Mouse (Mus musculus) liver, embryonic 14.5 days (tissue): ENCODE data around the gene Glb1l. TPM values are rescaled to one million over a fixed set of nuclear protein-coding genes. Genes with fewer than 3 reads are reported as not detected.
"Not testable (repeated sequence)": the region's sequence is repeated elsewhere in the genome, so short reads cannot be mapped to it uniquely, and the experiment has no call there.

Experiments
- ATAC-seq: fragments of 200-750 bp; cut with Nextera tagmentation; 2 replicates; pipeline ENCODE4 v1.8.0; 2017; ENCODE audit warnings: moderate number of reproducible peaks, mild to moderate bottlenecking, moderate library complexity; ENCODE audit not compliant: insufficient read depth
- DNase-seq, 3 experiments: peaks; one replicate each; pipeline ENCODE4 v3.0.0-alpha.2; 2012 to 2013; ENCODE audit warnings: low read depth in 3 of 3, low spot score in 3 of 3
- H3K27ac ChIP-seq: fragments of 300-500 bp; sonication (generic); 2 replicates; pipeline ENCODE4 v1.5.1; 2014; ENCODE audit warnings: moderate library complexity, mild to moderate bottlenecking, control low read depth, inconsistent platforms
- H3K27me3 ChIP-seq: fragments of 300-500 bp; sonication (generic); 2 replicates; pipeline ENCODE4 v1.6.1; 2014; ENCODE audit warnings: mild to moderate bottlenecking, low read length, moderate library complexity; ENCODE audit not compliant: control insufficient read depth, insufficient read depth
- H3K36me3 ChIP-seq: fragments of 300-500 bp; sonication (generic); replicated peaks from 2 replicates; pipeline ENCODE4 v1.6.1; 2014; ENCODE audit warnings: low read depth; ENCODE audit not compliant: control insufficient read depth, insufficient read depth
- H3K4me1 ChIP-seq, 2 experiments: fragments of 200-500 bp in 1 of 2; fragments of 300-500 bp in 1 of 2; sonication (generic) in 1 of 2; replicated peaks; 2 replicates each; pipeline ENCODE4 v1.6.1; 2012 to 2014; ENCODE audit warnings: antibody characterized with exemption in 1 of 2, inconsistent platforms in 1 of 2, low read length in 1 of 2; ENCODE audit not compliant: control insufficient read depth in 2 of 2, insufficient read depth in 2 of 2
- H3K4me2 ChIP-seq: fragments of 300-500 bp; sonication (generic); 2 replicates; pipeline ENCODE4 v1.6.1; 2014; ENCODE audit warnings: low read depth, mild to moderate bottlenecking, control low read depth, moderate library complexity
- H3K4me3 ChIP-seq, 2 experiments: fragments of 200-500 bp in 1 of 2; fragments of 300-500 bp in 1 of 2; sonication (generic) in 1 of 2; 2 replicates each; pipeline ENCODE4 v1.5.1; 2012 to 2014; ENCODE audit warnings: low read depth in 2 of 2, low read length in 2 of 2, mild to moderate bottlenecking in 2 of 2, control low read depth in 1 of 2, inconsistent platforms in 1 of 2, moderate library complexity in 1 of 2; ENCODE audit not compliant: insufficient read depth in 1 of 2
- H3K9ac ChIP-seq: fragments of 300-500 bp; sonication (generic); replicated peaks from 2 replicates; pipeline ENCODE4 v1.6.1; 2014; ENCODE audit warnings: mild to moderate bottlenecking, control low read depth, moderate library complexity
- H3K9me3 ChIP-seq: fragments of 300-500 bp; sonication (generic); 2 replicates; pipeline ENCODE4 v1.6.1; 2016; ENCODE audit warnings: low read length, mixed read lengths; ENCODE audit not compliant: control insufficient read depth
- CTCF ChIP-seq: IDR thresholded peaks from 2 replicates; pipeline ENCODE4 v1.5.1; 2016; ENCODE audit warnings: antibody characterized with exemption, low read depth, control low read depth
- EP300 ChIP-seq: IDR thresholded peaks from 2 replicates; pipeline ENCODE4 v1.6.1; 2016; ENCODE audit warnings: antibody characterized with exemption, low read depth
- WGBS: fragments of 180-500 bp; shearing (Covaris S2); extraction: QIAGEN DNeasy Blood & Tissue Kit; methylation state at CpG from one replicate; pipeline ENCODE4 v1.1.7; 2014; ENCODE audit not compliant: insufficient replicate concordance; 5-methylcytosine and 5-hydroxymethylcytosine counted together
- polyA plus RNA-seq, 2 experiments: library from polyadenylated mRNA; depleted of rRNA in 1 of 2; stranded (reverse) in 1 of 2; unstranded in 1 of 2; fragments of >200 nt; fragmentation: Nextera tagmentation in 1 of 2; extraction: Ambion mirVana in 1 of 2; gene quantifications; 2 replicates each; pipeline versions ENCODE4 v1.2.1 to v1.2.3; 2012 to 2014

Gene Glb1l
- polyA plus RNA-seq, 2 experiments, result 3.2 to 4.9 TPM

DNA sequence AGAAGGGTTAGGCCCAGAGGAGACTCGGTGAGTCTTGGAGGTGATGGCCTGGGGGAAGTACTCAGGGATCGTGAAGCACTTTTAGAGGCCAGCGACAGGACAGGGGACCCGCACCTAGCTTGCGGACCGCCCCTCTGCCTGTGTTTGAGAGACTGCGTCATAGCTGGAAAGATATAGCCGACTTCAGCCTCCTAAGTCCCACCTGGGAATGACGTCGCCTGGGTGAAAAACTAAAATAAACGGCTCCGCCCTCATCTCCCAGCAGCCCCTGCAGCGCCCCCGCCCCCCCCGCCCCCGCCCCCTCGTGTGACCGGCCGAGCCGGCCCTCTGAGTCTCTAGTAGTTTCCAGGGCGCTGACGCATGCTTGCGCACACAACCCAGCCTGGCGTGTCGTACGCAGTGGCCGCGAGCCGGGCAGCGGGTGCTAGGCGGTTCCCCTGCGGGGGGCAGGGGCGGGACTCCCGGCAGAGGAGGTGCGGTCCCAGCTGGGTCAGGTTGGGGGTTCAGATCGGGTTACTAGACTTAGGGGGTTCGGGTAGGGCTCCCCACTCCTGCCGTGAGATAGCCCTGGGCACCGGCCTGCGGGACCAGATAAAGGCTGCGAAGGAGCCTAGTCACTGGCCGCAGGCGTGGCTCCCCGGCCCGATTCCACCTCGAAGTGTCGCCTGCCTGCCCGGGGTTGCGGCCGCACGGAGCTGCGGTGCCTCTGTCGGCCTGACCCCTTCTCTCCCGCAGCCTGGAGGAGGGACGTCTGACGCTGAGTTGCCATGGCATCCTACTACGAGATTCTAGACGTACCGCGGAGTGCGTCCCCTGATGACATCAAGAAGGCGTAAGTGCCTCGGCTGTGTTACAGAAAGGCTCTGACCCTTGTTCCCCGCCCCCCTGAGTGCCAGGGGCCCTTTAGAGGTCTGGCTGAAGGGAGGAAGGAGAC, 25.8 kb upstream of the Glb1l start, which contains the start of gene Dnajb2:
TSS of gene Dnajb2 (plus strand) at position 290 of the 934 bp plus-strand sequence.
- no peaks in the 10 kb centered on the region for H3K27me3 ChIP-seq
- H3K4me1 ChIP-seq, result peaks cover 24 to 41% of the 10 kb centered on the region in 2 experiments
- no peaks in the 10 kb centered on the region for H3K36me3 ChIP-seq
- ATAC-seq, result peak; percentile 95
- H3K4me3 ChIP-seq, result peak within 1 kb of the TSS; percentile 60 to 72
- peak; percentile 89 for TF ChIP-seq EP300
- TF ChIP-seq CTCF, result peak; percentile 28; the same call in 1 of the 2 replicates
- H3K9me3 ChIP-seq, result no peaks in the 10 kb centered on the region
- H3K4me2 ChIP-seq, result peak within 1 kb of the TSS; percentile 83
- H3K27ac ChIP-seq, result peak within 1 kb of the TSS; percentile 96
- H3K9ac ChIP-seq, result peak within 1 kb of the TSS; percentile 72
- peak; percentile 89 to 91 (median 91) for DNase-seq
- under 1% methylated on average over 64 of the region's 64 CpGs for WGBS

DNA sequence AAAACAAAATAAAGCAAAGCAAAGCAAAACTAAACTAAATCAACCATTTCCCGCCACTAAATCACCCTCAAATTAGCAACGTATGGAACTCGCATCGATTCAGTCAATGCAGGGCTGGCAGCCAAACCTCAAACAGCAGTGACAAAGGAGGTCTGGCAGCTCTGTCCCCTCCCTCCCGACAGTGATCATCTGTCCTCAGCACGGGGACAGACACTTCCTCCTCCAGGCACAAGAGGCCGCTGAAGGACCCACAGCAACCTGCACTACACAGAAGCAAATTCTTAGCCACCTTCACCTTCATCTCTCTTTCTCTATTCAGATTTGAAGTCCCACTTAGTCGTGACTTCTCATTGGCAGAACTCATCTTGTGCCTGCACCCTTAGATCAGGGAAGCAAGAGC, 24.0 kb upstream of the Glb1l start:
- DNase-seq, result peak in 2 of 3 experiments; percentile 61 to 64
- peak overlapping the region; percentile 83 for H3K4me2 ChIP-seq

GRCm38 (mm10) chr1:75232489-75232888, 21.9 kb upstream of the Glb1l start:
- WGBS, result 59% methylated on average over 4 of the region's 4 CpGs
- DNase-seq, H3K4me2 ChIP-seq, ATAC-seq, H3K9me3 ChIP-seq, H3K27ac ChIP-seq, H3K27me3 ChIP-seq, H3K36me3 ChIP-seq, H3K4me3 ChIP-seq, H3K9ac ChIP-seq: not testable (repeated sequence)
- peaks cover 42 to 61% of the 10 kb centered on the region in 2 experiments for H3K4me1 ChIP-seq
- peak; percentile 62 for TF ChIP-seq CTCF

More for the DNA sequence above, 24.0 kb upstream of the Glb1l start:
- peaks cover 36 to 57% of the 10 kb centered on the region in 2 experiments for H3K4me1 ChIP-seq
- no peaks in the 10 kb centered on the region for H3K27me3 ChIP-seq
- no peaks in the 10 kb centered on the region for H3K9me3 ChIP-seq
- peak overlapping the region; percentile 96 for H3K27ac ChIP-seq
- ATAC-seq, result no peak
- TF ChIP-seq CTCF (peak; percentile 96), EP300 (no peak)
- no peaks in the 10 kb centered on the region for H3K36me3 ChIP-seq
- peak overlapping the region; percentile 11; the same call in 1 of the 2 replicates for H3K9ac ChIP-seq
- H3K4me3 ChIP-seq, result no peak overlapping the region
- under 1% methylated on average over 8 of the region's 8 CpGs for WGBS

GRCm38 (mm10) chr1:75231664-75232152, 21.1 kb upstream of the Glb1l start, which contains the start of gene A630095N17Rik:
Gene A630095N17Rik, minus strand, starts transcription at chr1:75232102.
- TF ChIP-seq EP300 (no peak), CTCF (no peak)
- Histone ChIP-seq H3K36me3 (no peaks in the 10 kb centered on the region), H3K27ac (peak within 1 kb of the TSS; percentile 10), H3K9me3 (no peaks in the 10 kb centered on the region), H3K4me1 (peaks cover 38 to 59% of the 10 kb centered on the region in 2 experiments), H3K9ac (no peak within 1 kb of the TSS), H3K27me3 (no peaks in the 10 kb centered on the region), H3K4me2 (no peak within 1 kb of the TSS), H3K4me3 (no peak within 1 kb of the TSS)
- ATAC-seq, result no peak
- no peak for DNase-seq
- 54% methylated on average over 5 of the region's 5 CpGs for WGBS

- no peaks in the 10 kb centered on the region for H3K36me3 ChIP-seq
- no peak overlapping the region for H3K9ac ChIP-seq
- peaks cover 38 to 61% of the 10 kb centered on the region in 2 experiments for H3K4me1 ChIP-seq
- 56% methylated on average over 4 of the region's 4 CpGs for WGBS
- no peak overlapping the region for H3K4me3 ChIP-seq
- TF ChIP-seq EP300 (no peak), CTCF (no peak)
- peak overlapping the region; percentile 10 for H3K27ac ChIP-seq
- H3K27me3 ChIP-seq, result no peaks in the 10 kb centered on the region
- no peaks in the 10 kb centered on the region for H3K9me3 ChIP-seq
- no peak overlapping the region for H3K4me2 ChIP-seq
- no peak for ATAC-seq
- no peak for DNase-seq
These were observed 20.6 kb upstream of the Glb1l start for GRCm38 (mm10) chr1:75231224-75231623.
